ENCODE assay signal across 35 mouse cellular contexts in genomic region chr8:119502111-119502510, GRCm38 (mm10). TPM values are rescaled to one million over a fixed set of nuclear protein-coding genes. Genes with fewer than 3 reads are reported as not detected.
DNase-seq lines count a peak whose midpoint lies in the region; ATAC-seq lines count a peak whose summit lies in the region.
"Had no signal": no experiment of that assay in that cellular context is flagged by ENCODE, and none has a peak within 500 bp of the region (broad histone marks: within the 10 kb centered on the region; RNA-seq: fewer than 3 reads in every experiment).

No protein-coding gene starts in this region.

- peaks cover 16% of the 10 kb centered on the region for H3K36me3 ChIP-seq in forebrain, embryonic 10.5 days (replicated peaks)
- no peaks in the 10 kb centered on the region for H3K36me3 ChIP-seq in forebrain, embryonic 11.5 days (ENCODE audit: control insufficient read depth, insufficient read depth, low read length)
- H3K36me3 ChIP-seq in limb, embryonic 12.5 days: peaks cover 15% of the 10 kb centered on the region
- H3K36me3 ChIP-seq: intestine, embryonic 15.5 days had no signal

- ATAC-seq in forebrain, embryonic 11.5 days (replicated peaks; ENCODE audit: low FRiP score): no peak
- ATAC-seq in limb, embryonic 12.5 days (ENCODE audit: insufficient number of reproducible peaks, insufficient read depth, low FRiP score, low TSS enrichment, low read depth): no peak
- no peak for ATAC-seq in activated CD4-positive, CD25-positive, alpha-beta regulatory T cell, adult 4 months
- ATAC-seq: forebrain, embryonic 14.5 days; hindbrain, embryonic 16.5 days; intestine, embryonic 15.5 days had no signal

- peak overlapping the region; percentile 69 for H3K27ac ChIP-seq in forebrain, embryonic 10.5 days
- H3K27ac ChIP-seq in forebrain, embryonic 11.5 days (ENCODE audit: low read depth, low read length): no peak overlapping the region
- no peak overlapping the region for H3K27ac ChIP-seq in limb, embryonic 12.5 days
- H3K27ac ChIP-seq: embryonic facial prominence, embryonic 13.5 days; intestine, embryonic 15.5 days; layer of hippocampus, adult 2 months; liver, embryonic 14.5 days; lung, embryonic 15.5 days; neural tube, embryonic 13.5 days; stomach, embryonic 15.5 days had no signal

- H3K9me3 ChIP-seq in forebrain, embryonic 10.5 days: no peaks in the 10 kb centered on the region
- no peaks in the 10 kb centered on the region for H3K9me3 ChIP-seq in forebrain, embryonic 11.5 days (ENCODE audit: control insufficient read depth, low read length)
- no peaks in the 10 kb centered on the region for H3K9me3 ChIP-seq in limb, embryonic 12.5 days
- H3K9me3 ChIP-seq: embryonic facial prominence, embryonic 13.5 days; G1E; intestine, embryonic 15.5 days; lung, embryonic 15.5 days; megakaryocyte, embryonic 14.5 days; neural tube, embryonic 13.5 days; stomach, embryonic 15.5 days had no signal

- no peak overlapping the region for H3K4me3 ChIP-seq in forebrain, embryonic 10.5 days
- H3K4me3 ChIP-seq in forebrain, embryonic 11.5 days (ENCODE audit: low read depth, low read length): no peak overlapping the region
- no peak overlapping the region for H3K4me3 ChIP-seq in limb, embryonic 12.5 days (replicated peaks)
- H3K4me3 ChIP-seq: embryonic facial prominence, embryonic 13.5 days; erythroblast, embryonic 14.5 days; intestine, embryonic 15.5 days; layer of hippocampus, adult 2 months; lung, embryonic 15.5 days; megakaryocyte, embryonic 14.5 days; myocyte; neural tube, embryonic 13.5 days; stomach, embryonic 15.5 days had no signal

- WGBS in forebrain, embryonic 10.5 days: 51% methylated on average over 4 of the region's 4 CpGs
- 55% methylated on average over 4 of the region's 4 CpGs for WGBS in forebrain, embryonic 11.5 days
- 34% methylated on average over 4 of the region's 4 CpGs for WGBS in limb, embryonic 12.5 days

- H3K9ac ChIP-seq in forebrain, embryonic 11.5 days (ENCODE audit: low read length): no peak overlapping the region
- H3K9ac ChIP-seq in limb, embryonic 12.5 days (replicated peaks): no peak overlapping the region
- H3K9ac ChIP-seq: embryonic facial prominence, embryonic 13.5 days; intestine, embryonic 15.5 days; liver, embryonic 14.5 days; lung, embryonic 15.5 days; neural tube, embryonic 13.5 days; stomach, embryonic 15.5 days had no signal

- no peak for DNase-seq in forebrain, embryonic 10.5 days (ENCODE audit: extremely low spot score, low spot score)
- no peak for DNase-seq in forebrain, embryonic 11.5 days (ENCODE audit: low spot score)
- DNase-seq in left cerebral cortex, postnatal 4 days: peak; percentile 23
- no peak for DNase-seq in left cerebral cortex, adult 8-10 months (ENCODE audit: low spot score in 2 of 2)
- peak; percentile 55 to 60 for DNase-seq in cerebellum, postnatal 14 days
- DNase-seq: adrenal gland, adult 8-10 months; B cell, adult 2 months; kidney, adult 8-10 months; kidney, postnatal 25 days; lung, postnatal 36 days; midbrain, embryonic 14.5 days; right cerebral cortex, adult 18-20 months; right cerebral cortex, postnatal 4 days; thymus, adult 18-20 months; thymus, postnatal 36 days had no signal

- peaks cover 82% of the 10 kb centered on the region for H3K27me3 ChIP-seq in forebrain, embryonic 10.5 days (ENCODE audit: poor library complexity, severe bottlenecking)
- H3K27me3 ChIP-seq in forebrain, embryonic 11.5 days (ENCODE audit: control insufficient read depth, insufficient read depth, low read length): peaks cover 3% of the 10 kb centered on the region; the same call in 1 of the 2 replicates
- H3K27me3 ChIP-seq in limb, embryonic 12.5 days: 0 out of 2 replicates have a peak, but pooled peaks cover 3% of the 10 kb centered on the region
- H3K27me3 ChIP-seq: CH12.LX; embryonic facial prominence, embryonic 13.5 days; intestine, embryonic 15.5 days; lung, embryonic 15.5 days; neural tube, embryonic 13.5 days; stomach, embryonic 15.5 days had no signal

- H3K4me2 ChIP-seq in forebrain, embryonic 11.5 days (ENCODE audit: low read depth, low read length, severe bottlenecking): no peak overlapping the region
- H3K4me2 ChIP-seq in limb, embryonic 12.5 days: 0 out of 2 replicates have a peak overlapping the region, but pooled peaks have one; percentile 8
- H3K4me2 ChIP-seq: embryonic facial prominence, embryonic 13.5 days; intestine, embryonic 15.5 days; lung, embryonic 15.5 days; neural tube, embryonic 13.5 days; stomach, embryonic 15.5 days had no signal

- intact Hi-C loops in left cerebral cortex, postnatal 4 days (cut with DNase I): loop anchor here (5.0 kb wide), 1 partner anchor 55 kb away; the partner anchor contains the start of gene Necab2

- H3K4me1 ChIP-seq in forebrain, embryonic 10.5 days: peaks cover 78% of the 10 kb centered on the region
- peaks cover 15% of the 10 kb centered on the region; the same call in 1 of the 2 replicates for H3K4me1 ChIP-seq in forebrain, embryonic 11.5 days (replicated peaks; ENCODE audit: control insufficient read depth, insufficient read depth, low read length)
- peaks cover 40% of the 10 kb centered on the region for H3K4me1 ChIP-seq in limb, embryonic 12.5 days (replicated peaks)
- H3K4me1 ChIP-seq: intestine, embryonic 15.5 days; lung, embryonic 15.5 days had no signal

RNA-seq across cellular contexts. Expression of gene Slc38a8, which starts 0.6 kb away (rescaled TPM):
- polyA plus RNA-seq in forebrain, embryonic 10.5 days (2016; fragmentation: Nextera tagmentation; extraction: Ambion mirVana): 1.0 and 4.4 TPM in 2 replicates
- 0.13 TPM in 1 of 2 replicates, not detected in the other for polyA plus RNA-seq in forebrain, embryonic 11.5 days (2014; fragmentation: Nextera tagmentation; extraction: Ambion mirVana)
- not detected for total RNA-seq in left cerebral cortex, postnatal 4 days (2021)
- under 1 TPM; 0.46 to 0.99 (median 0.71) TPM for total RNA-seq in left cerebral cortex, adult 8-10 months (2022)
- polyA plus RNA-seq in limb, embryonic 12.5 days (2016; fragmentation: Nextera tagmentation; extraction: Ambion mirVana): 0.10 TPM in 1 of 2 replicates, not detected in the other
- not detected for polyA plus RNA-seq in activated CD4-positive, CD25-positive, alpha-beta regulatory T cell, adult 4 months (2017; shearing (Covaris generic))
- total RNA-seq: gastrocnemius, adult 8-10 months; granulocyte monocyte progenitor cell, adult 5-6 weeks; heart, postnatal 25 days had no signal
- polyA plus RNA-seq: erythroblast, embryonic 14.5 days; forebrain, embryonic 14.5 days; G1E; heart, embryonic 14.5 days; hindbrain, embryonic 16.5 days; lung, embryonic 15.5 days; midbrain, embryonic 14.5 days; myocyte; neural tube, embryonic 13.5 days; stomach, embryonic 15.5 days had no signal

RNA-seq across cellular contexts. Expression of gene Necab2, which starts 55.6 kb away (rescaled TPM):
- polyA plus RNA-seq in forebrain, embryonic 10.5 days (2016; fragmentation: Nextera tagmentation; extraction: Ambion mirVana): 15.5 and 19.1 TPM in 2 replicates
- 15.3 and 18.3 TPM in 2 replicates for polyA plus RNA-seq in forebrain, embryonic 11.5 days (2014; fragmentation: Nextera tagmentation; extraction: Ambion mirVana)
- total RNA-seq in left cerebral cortex, postnatal 4 days (2021): 10 to 100 TPM; 35.9 to 48.5 TPM
- 10 to 100 TPM; 91.8 to 100.0 (median 96.7) TPM for total RNA-seq in left cerebral cortex, adult 8-10 months (2022)
- polyA plus RNA-seq in limb, embryonic 12.5 days (2016; fragmentation: Nextera tagmentation; extraction: Ambion mirVana): 4.4 and 5.1 TPM in 2 replicates
- not detected for polyA plus RNA-seq in activated CD4-positive, CD25-positive, alpha-beta regulatory T cell, adult 4 months (2017; shearing (Covaris generic))
- total RNA-seq: CH12.LX; G1E; granulocyte monocyte progenitor cell, adult 5-6 weeks; heart, postnatal 25 days had no signal
- polyA plus RNA-seq: erythroblast, embryonic 14.5 days; G1E; myocyte had no signal

RNA-seq across cellular contexts. Expression of gene Mbtps1, which starts 56.4 kb away (rescaled TPM):
- 106 TPM in 2 replicates for polyA plus RNA-seq in forebrain, embryonic 10.5 days (2016; fragmentation: Nextera tagmentation; extraction: Ambion mirVana)
- polyA plus RNA-seq in forebrain, embryonic 11.5 days (2014; fragmentation: Nextera tagmentation; extraction: Ambion mirVana): 98.0 and 98.2 TPM in 2 replicates
- total RNA-seq in left cerebral cortex, postnatal 4 days (2021): 10 to 100 TPM; 68.7 to 72.1 TPM
- total RNA-seq in left cerebral cortex, adult 8-10 months (2022): 10 to 100 TPM; 73.0 to 83.3 (median 78.8) TPM
- 140 and 147 TPM in 2 replicates for polyA plus RNA-seq in limb, embryonic 12.5 days (2016; fragmentation: Nextera tagmentation; extraction: Ambion mirVana)
- polyA plus RNA-seq in activated CD4-positive, CD25-positive, alpha-beta regulatory T cell, adult 4 months (2017; shearing (Covaris generic)): 10 to 100 TPM; 28.6 to 44.1 TPM

Comparison
In these comparisons a context has a peak if more than half of its experiments do, and no peak if none do; other contexts are left out.
1. DNase-seq: peak in left cerebral cortex, postnatal 4 days (single experiment) and cerebellum, postnatal 14 days (2 of 2); none in forebrain, embryonic 10.5 days (single experiment), forebrain, embryonic 11.5 days (single experiment) and left cerebral cortex, adult 8-10 months (0 of 2).